Mouse (Mus musculus) embryonic fibroblast, embryonic 13.5 days (primary cell): ENCODE measurements around the gene Lyzl6.

ENCODE experiments used
- CTCF ChIP-seq: IDR thresholded peaks from 2 replicates; pipeline ENCODE4 v1.5.1; 2011; ENCODE audit warnings: mild to moderate bottlenecking, control low read depth, low read length, moderate library complexity, borderline replicate concordance; ENCODE audit not compliant: insufficient read depth
- POLR2A ChIP-seq: IDR thresholded peaks from 2 replicates; pipeline ENCODE4 v1.6.1; 2011; ENCODE audit warnings: low read depth, mild to moderate bottlenecking, control low read depth, low read length, moderate library complexity

DNA sequence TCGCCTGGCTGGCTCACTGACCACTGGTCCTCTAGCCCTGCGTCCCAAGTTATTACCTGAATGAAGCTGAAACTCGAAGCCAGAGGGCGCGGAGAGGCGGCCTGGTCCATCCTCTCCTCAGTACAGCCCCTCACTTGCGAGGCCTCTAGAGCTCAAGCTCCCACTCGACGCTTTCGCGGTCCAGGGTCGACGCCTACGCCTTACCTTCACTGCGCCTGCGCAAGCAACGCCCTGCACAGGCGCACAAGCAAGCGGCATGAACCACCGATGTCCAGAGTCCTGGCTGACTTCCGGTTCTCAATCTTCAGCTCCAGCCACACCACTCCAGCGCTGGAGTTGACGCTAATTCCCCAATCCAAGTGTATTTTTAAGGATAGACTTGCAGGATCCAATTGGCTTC is 11.2 kb downstream of the Lyzl6 start:
- TF ChIP-seq CTCF (no peak), POLR2A (no peak)
